Mouse (Mus musculus): ENCODE data around the gene Nfkb1.

Nfkb1 gene

GRCm38 (mm10) chr3:135702658-135703057 is 11.3 kb upstream of the Nfkb1 start:
- CTCF ChIA-PET, result no interaction called here

GRCm38 (mm10) chr3:135699523-135700264 is 8.3 kb upstream of the Nfkb1 start:
- CTCF ChIA-PET, result no interaction called here

GRCm38 (mm10) chr3:135698466-135698975 is 7.2 kb upstream of the Nfkb1 start:
- CTCF ChIA-PET, result interaction anchor here (0.6 kb wide), 1 partner anchor 28 kb away, joined by 3 read pairs; no protein-coding TSS in a partner anchor

GRCm38 (mm10) chr3:135696262-135696661 is 4.9 kb upstream of the Nfkb1 start:
- CTCF ChIA-PET, result no interaction called here

- CTCF ChIA-PET, result no interaction called here
Observed at GRCm38 (mm10) chr3:135692999-135693398, 1.7 kb upstream of the Nfkb1 start.

- CTCF ChIA-PET, result interaction anchor here (0.6 kb wide), 1 partner anchor 235 kb away, joined by 5 read pairs; no protein-coding TSS in a partner anchor
Observed at GRCm38 (mm10) chr3:135690568-135691190, 668 bp downstream of the Nfkb1 start.

- CTCF ChIA-PET, result interaction anchor here (0.6 kb wide), 1 partner anchor 234 kb away, joined by 5 read pairs; no protein-coding TSS in a partner anchor
Observed at GRCm38 (mm10) chr3:135689773-135690567, 1.4 kb downstream of the Nfkb1 start.

- CTCF ChIA-PET, result no interaction called here
Observed at GRCm38 (mm10) chr3:135688970-135689772, 2.2 kb downstream of the Nfkb1 start.

- CTCF ChIA-PET, result interaction anchor here (0.6 kb wide), 1 partner anchor 24 kb away, joined by 3 read pairs; no protein-coding TSS in a partner anchor
Observed at GRCm38 (mm10) chr3:135687965-135688364, 3.4 kb downstream of the Nfkb1 start.

- CTCF ChIA-PET, result interaction anchor here (0.7 kb wide), 1 partner anchor 51 kb away, joined by 8 read pairs; no protein-coding TSS in a partner anchor
Observed at GRCm38 (mm10) chr3:135686419-135686818, 4.9 kb downstream of the Nfkb1 start.

- CTCF ChIA-PET, result interaction anchor here (0.7 kb wide), 1 partner anchor 31 kb away, joined by 3 read pairs; no protein-coding TSS in a partner anchor
Observed at GRCm38 (mm10) chr3:135683275-135683674, 8.1 kb downstream of the Nfkb1 start.

GRCm38 (mm10) chr3:135682240-135682639 is 9.1 kb downstream of the Nfkb1 start:
- CTCF ChIA-PET, result no interaction called here

- CTCF ChIA-PET, result no interaction called here
Observed at GRCm38 (mm10) chr3:135681272-135681783, 10.0 kb downstream of the Nfkb1 start.

- CTCF ChIA-PET, result no interaction called here
Observed at GRCm38 (mm10) chr3:135680213-135680843, 11.0 kb downstream of the Nfkb1 start.

GRCm38 (mm10) chr3:135677064-135677463 is 14.3 kb downstream of the Nfkb1 start:
- CTCF ChIA-PET, result no interaction called here

- CTCF ChIA-PET, result no interaction called here
Observed at GRCm38 (mm10) chr3:135676364-135676763, 15.0 kb downstream of the Nfkb1 start.

- CTCF ChIA-PET, result no interaction called here
Observed at GRCm38 (mm10) chr3:135675480-135675879, 15.9 kb downstream of the Nfkb1 start.

GRCm38 (mm10) chr3:135674716-135675392 is 16.5 kb downstream of the Nfkb1 start:
- CTCF ChIA-PET, result no interaction called here

GRCm38 (mm10) chr3:135673695-135674094 is 17.7 kb downstream of the Nfkb1 start:
- CTCF ChIA-PET, result no interaction called here

- CTCF ChIA-PET, result no interaction called here
Observed at GRCm38 (mm10) chr3:135673041-135673440, 18.3 kb downstream of the Nfkb1 start.
